Mouse (Mus musculus): ENCODE measurements around the gene Hspg2.
A peak's percentile ranks its signal among the peaks of the same experiment; 100 is the strongest.
"Not testable (repeated sequence)": the region's sequence is repeated elsewhere in the genome, so short reads cannot be mapped to it uniquely, and the experiment has no call there.

The Hspg2 gene

DNA sequence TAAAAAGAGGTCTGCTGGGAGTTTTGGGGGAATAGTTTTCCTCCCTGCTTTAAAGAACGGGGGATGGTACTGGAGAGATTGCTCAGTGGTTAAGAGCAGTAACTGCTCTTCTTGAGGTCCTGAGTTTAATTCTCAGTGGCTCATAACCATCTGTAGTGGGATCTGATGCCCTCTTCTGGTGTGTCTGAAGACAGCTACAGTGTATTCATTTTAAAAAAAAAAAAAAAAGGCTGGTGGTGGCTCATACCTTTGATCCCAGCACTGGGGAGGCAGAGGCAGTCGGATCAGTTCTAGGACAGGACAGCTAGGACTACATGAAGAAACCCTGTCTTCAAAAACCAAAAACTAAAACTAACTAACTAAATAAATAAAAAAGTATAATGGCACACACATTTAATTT, 111.7 kb downstream of the Hspg2 start:
- H3K27me3 ChIP-seq (ENCODE audit: control insufficient read depth, insufficient read depth, low read length, poor library complexity, severe bottlenecking): no peaks in the 10 kb centered on the region; the same call in 1 of the 2 replicates
- DNase-seq (ENCODE audit: low read depth, low spot score): no peak
- no peaks in the 10 kb centered on the region for H3K36me3 ChIP-seq (ENCODE audit: control insufficient read depth, insufficient read depth, low read length, poor library complexity, severe bottlenecking)

GRCm38 (mm10) chr4:137581815-137582214, 113.2 kb downstream of the Hspg2 start:
- DNase-seq (ENCODE audit: low read depth, low spot score): peak; percentile 62
- H3K36me3 ChIP-seq (ENCODE audit: control insufficient read depth, insufficient read depth, low read length, poor library complexity, severe bottlenecking): no peaks in the 10 kb centered on the region
- H3K27me3 ChIP-seq (ENCODE audit: control insufficient read depth, insufficient read depth, low read length, poor library complexity, severe bottlenecking): no peaks in the 10 kb centered on the region; the same call in 1 of the 2 replicates

DNA sequence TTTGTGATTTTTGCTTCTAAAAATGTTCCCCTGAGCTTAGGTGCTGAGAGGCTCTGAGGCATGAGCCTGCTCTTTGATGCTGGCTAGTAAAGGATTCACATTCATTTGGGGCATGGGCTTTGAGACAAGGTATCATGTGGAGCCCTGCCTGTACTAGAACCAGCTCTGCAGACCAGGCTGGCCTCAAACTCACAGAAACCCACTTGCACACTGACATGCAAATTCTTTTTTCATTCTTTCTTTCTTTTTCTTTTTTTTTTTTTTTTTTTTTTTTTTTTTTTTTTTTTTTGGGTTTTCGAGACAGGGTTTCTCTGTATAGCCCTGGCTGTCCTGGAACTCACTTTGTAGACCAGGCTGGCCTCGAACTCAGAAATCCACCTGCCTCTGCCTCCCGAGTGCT, 120.5 kb downstream of the Hspg2 start:
- not testable (repeated sequence) for H3K36me3 ChIP-seq (ENCODE audit: control insufficient read depth, insufficient read depth, low read length, poor library complexity, severe bottlenecking); H3K27me3 ChIP-seq (ENCODE audit: control insufficient read depth, insufficient read depth, low read length, poor library complexity, severe bottlenecking); DNase-seq (ENCODE audit: low read depth, low spot score)

- DNase-seq (ENCODE audit: low read depth, low spot score): no peak
- Histone ChIP-seq H3K27me3 (ENCODE audit: control insufficient read depth, insufficient read depth, low read length, poor library complexity, severe bottlenecking) (no peaks in the 10 kb centered on the region), H3K36me3 (ENCODE audit: control insufficient read depth, insufficient read depth, low read length, poor library complexity, severe bottlenecking) (no peaks in the 10 kb centered on the region)
These were observed 121.0 kb downstream of the Hspg2 start for GRCm38 (mm10) chr4:137589586-137589985.

GRCm38 (mm10) chr4:137590961-137591360, 122.4 kb downstream of the Hspg2 start:
- DNase-seq (ENCODE audit: low read depth, low spot score): no peak
- no peaks in the 10 kb centered on the region for H3K36me3 ChIP-seq (ENCODE audit: control insufficient read depth, insufficient read depth, low read length, poor library complexity, severe bottlenecking)
- no peaks in the 10 kb centered on the region for H3K27me3 ChIP-seq (ENCODE audit: control insufficient read depth, insufficient read depth, low read length, poor library complexity, severe bottlenecking)

DNA sequence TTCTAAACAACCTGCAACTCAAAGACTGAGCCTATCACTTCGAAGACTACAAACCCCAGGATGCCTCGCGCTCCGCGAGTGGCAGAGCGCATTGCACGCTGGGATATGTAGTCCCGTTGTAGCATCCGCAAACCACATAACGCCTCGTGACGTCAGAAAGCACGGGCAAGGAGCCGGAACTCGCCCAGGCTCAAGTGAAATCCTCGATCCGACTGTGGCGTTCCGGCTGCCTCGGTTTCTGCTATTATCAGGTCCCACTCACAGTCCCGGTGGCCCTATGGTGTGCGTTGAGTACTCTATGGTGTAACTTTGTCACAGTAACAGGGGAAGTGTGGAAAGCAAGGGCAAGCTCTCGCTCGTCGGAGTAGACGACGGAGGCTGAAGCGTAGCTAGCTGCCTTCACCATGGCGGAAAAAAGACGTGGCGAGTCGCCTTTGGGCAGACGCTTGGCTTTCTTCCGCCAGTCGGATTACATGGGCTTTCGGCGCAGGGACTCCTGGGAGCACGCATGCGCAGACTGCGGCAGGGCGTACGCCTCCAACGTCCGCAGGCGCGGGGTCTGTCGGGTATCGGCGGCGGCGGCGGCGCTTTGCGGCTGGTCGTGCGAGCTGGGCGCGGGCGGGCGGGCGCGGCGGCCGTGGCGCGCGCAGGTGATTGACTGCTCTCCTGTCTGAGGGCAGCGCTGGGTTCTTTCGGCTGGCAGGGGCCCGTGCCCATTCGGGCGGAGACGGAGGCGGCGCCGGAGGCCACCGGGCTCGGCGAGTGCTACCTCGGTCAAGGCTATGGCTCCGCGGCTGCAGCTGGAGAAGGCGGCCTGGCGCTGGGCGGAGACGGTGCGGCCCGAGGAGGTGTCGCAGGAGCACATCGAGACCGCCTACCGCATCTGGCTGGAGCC, 125.3 kb downstream of the Hspg2 start, which contains the start of gene Usp48:
Gene Usp48, plus strand, starts transcription at position 155 of the 895 bp plus-strand sequence.
- Histone ChIP-seq H3K27me3 (ENCODE audit: control insufficient read depth, insufficient read depth, low read length, poor library complexity, severe bottlenecking) (no peaks in the 10 kb centered on the region), H3K36me3 (ENCODE audit: control insufficient read depth, insufficient read depth, low read length, poor library complexity, severe bottlenecking) (no peaks in the 10 kb centered on the region)
- DNase-seq (ENCODE audit: low read depth, low spot score): peak; percentile 99

DNA sequence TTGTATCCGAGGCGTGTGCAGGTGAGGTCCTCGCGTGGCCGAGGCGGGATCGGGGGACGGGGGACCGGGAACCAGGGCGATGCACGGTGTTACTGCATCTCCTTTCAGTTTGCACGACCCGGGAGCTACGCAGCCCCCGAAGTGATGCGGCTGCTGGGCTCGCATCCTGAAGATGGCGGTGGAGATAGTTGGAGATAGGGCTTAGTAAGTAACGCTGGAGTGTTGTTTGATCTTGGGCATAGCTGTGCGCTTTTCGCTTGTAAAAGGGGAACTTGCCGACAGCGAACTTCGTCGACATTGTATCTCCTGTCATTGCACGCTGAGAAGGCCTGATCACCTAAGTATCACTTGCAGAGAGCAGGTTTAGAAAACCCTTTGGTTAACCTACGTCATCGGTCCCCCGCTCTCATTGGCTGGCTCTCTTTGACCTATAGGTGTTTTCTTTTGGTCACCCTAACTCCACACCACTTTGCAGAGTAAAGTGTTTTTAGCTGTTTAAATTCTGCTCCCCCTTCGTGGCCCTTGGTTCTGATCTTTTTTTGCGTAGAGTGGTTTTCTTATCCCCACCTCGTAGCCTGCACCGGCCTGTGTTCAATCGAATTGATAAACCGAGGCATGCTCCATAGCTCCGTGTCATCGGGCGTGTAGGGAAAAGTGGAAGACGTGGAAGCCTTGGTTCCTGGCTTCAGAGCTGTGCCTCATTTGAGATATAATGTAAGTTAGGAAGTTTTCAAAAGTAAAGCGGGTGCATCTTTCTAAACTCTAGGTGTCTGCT, 126.1 kb downstream of the Hspg2 start:
- Histone ChIP-seq H3K36me3 (ENCODE audit: control insufficient read depth, insufficient read depth, low read length, poor library complexity, severe bottlenecking) (no peaks in the 10 kb centered on the region), H3K27me3 (ENCODE audit: control insufficient read depth, insufficient read depth, low read length, poor library complexity, severe bottlenecking) (no peaks in the 10 kb centered on the region)
- DNase-seq (ENCODE audit: low read depth, low spot score): peak; percentile 67

GRCm38 (mm10) chr4:137597098-137597630, 128.6 kb downstream of the Hspg2 start:
- DNase-seq (ENCODE audit: low read depth, low spot score): no peak
- Histone ChIP-seq H3K27me3 (ENCODE audit: control insufficient read depth, insufficient read depth, low read length, poor library complexity, severe bottlenecking) (no peaks in the 10 kb centered on the region), H3K36me3 (ENCODE audit: control insufficient read depth, insufficient read depth, low read length, poor library complexity, severe bottlenecking) (no peaks in the 10 kb centered on the region)

DNA sequence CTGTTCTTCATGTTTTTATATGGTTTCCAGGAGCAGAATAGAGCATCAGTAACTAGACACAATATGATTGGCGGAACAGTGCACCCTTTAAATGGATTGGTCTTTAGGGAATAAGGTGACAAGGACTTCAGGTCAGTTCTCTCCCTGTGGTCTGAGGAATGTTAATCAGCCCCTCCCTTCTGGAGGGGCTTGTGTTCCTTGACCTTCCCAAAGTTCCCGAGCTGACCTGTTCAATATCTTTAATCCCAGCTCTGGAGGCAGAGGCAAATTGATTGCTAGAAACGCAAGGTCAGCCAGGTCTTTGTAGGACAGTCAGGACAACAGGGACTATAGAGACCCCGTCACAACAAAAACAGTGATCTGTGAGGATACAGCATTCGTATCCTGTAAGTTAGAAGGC, 130.0 kb downstream of the Hspg2 start:
- Histone ChIP-seq H3K27me3 (ENCODE audit: control insufficient read depth, insufficient read depth, low read length, poor library complexity, severe bottlenecking) (no peaks in the 10 kb centered on the region), H3K36me3 (ENCODE audit: control insufficient read depth, insufficient read depth, low read length, poor library complexity, severe bottlenecking) (no peaks in the 10 kb centered on the region)
- no peak for DNase-seq (ENCODE audit: low read depth, low spot score)

DNA sequence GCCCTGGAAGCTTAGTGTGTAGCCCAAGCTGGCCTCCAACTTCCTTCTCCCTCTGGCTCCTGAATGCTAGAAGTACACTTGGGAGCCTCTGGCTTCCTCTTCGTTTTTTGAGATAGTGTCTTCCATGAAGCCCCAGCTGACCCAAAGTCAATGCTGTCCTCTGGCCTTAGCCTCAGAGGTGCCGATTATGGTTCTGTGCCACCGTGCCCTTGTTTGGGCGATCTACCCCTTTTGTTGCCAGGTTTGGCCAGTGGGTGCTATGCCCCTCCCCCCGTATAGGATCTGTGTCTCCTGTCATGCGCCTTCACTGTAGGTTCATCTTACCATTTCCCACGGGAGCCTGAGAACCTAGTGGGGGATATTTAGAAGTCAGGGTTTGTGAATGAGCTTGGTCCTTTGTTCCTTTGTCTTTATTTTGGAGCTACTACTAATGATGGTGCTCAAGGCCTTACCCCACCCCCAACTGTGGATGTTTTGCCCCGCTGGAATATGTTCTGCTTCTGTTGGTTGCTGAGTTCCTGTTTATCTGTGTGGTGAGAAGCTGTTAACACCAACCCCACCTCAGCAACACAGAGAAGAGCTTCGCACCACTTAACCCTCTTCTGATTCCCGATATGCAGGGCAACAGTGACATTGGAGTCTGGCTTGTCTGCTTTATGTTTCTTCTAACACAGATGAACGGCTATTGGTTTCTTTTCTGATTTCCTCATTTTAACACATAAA, 135.0 kb downstream of the Hspg2 start:
- Histone ChIP-seq H3K36me3 (ENCODE audit: control insufficient read depth, insufficient read depth, low read length, poor library complexity, severe bottlenecking) (peaks cover 4% of the 10 kb centered on the region), H3K27me3 (ENCODE audit: control insufficient read depth, insufficient read depth, low read length, poor library complexity, severe bottlenecking) (no peaks in the 10 kb centered on the region)
- DNase-seq (ENCODE audit: low read depth, low spot score): no peak

GRCm38 (mm10) chr4:137607023-137607422, 138.5 kb downstream of the Hspg2 start:
- no peak for DNase-seq (ENCODE audit: low read depth, low spot score)
- no peaks in the 10 kb centered on the region for H3K27me3 ChIP-seq (ENCODE audit: control insufficient read depth, insufficient read depth, low read length, poor library complexity, severe bottlenecking)

DNA sequence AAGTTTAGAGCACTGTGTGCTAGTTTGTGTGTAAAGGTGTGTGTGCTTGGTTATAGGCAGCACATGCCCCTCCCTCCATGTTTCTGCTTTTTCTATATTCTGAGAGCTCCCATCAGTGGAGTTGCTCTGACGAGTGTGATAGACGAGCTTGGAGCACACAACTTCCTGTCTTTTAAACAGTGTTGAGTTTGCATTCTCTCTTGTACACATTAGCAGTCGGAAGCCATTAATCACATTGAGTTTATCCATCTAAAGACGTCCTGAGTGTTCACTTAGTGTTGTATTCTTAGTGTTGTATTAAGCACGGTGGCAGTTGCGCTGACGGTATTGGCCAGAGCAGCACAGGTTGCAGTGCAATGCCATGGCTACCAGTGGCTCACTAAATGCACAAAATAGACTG, 140.7 kb downstream of the Hspg2 start:
- Histone ChIP-seq H3K36me3 (ENCODE audit: control insufficient read depth, insufficient read depth, low read length, poor library complexity, severe bottlenecking) (peaks cover 22% of the 10 kb centered on the region), H3K27me3 (ENCODE audit: control insufficient read depth, insufficient read depth, low read length, poor library complexity, severe bottlenecking) (no peaks in the 10 kb centered on the region)
- no peak for DNase-seq (ENCODE audit: low read depth, low spot score)

More at GRCm38 (mm10) chr4:137607023-137607422, 138.5 kb downstream of the Hspg2 start:
- H3K36me3 ChIP-seq (ENCODE audit: control insufficient read depth, insufficient read depth, low read length, poor library complexity, severe bottlenecking): peaks cover 14% of the 10 kb centered on the region

DNA sequence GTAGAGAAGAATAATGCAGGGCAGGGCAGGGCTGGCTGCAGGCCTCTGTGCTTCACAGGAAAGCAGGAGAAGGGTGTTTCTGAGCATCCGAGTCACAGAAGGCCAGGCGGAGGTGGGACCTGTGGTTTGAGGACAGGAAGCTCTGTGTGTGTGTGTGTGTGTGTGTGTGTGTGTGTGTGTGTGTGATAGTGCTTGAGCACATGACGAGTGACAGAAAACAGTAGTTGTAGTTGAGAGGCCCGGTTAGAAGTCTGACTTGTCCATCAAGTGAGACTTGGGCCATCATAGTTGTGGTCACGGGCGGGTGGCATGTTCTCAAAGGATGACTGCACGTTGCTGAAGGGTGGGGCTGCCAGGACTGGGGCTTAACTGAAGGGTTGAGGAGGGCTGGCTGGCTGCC, 141.1 kb downstream of the Hspg2 start:
- no peaks in the 10 kb centered on the region for H3K27me3 ChIP-seq (ENCODE audit: control insufficient read depth, insufficient read depth, low read length, poor library complexity, severe bottlenecking)
- peaks cover 25% of the 10 kb centered on the region for H3K36me3 ChIP-seq (ENCODE audit: control insufficient read depth, insufficient read depth, low read length, poor library complexity, severe bottlenecking)
- peak; percentile 72 for DNase-seq (ENCODE audit: low read depth, low spot score)

DNA sequence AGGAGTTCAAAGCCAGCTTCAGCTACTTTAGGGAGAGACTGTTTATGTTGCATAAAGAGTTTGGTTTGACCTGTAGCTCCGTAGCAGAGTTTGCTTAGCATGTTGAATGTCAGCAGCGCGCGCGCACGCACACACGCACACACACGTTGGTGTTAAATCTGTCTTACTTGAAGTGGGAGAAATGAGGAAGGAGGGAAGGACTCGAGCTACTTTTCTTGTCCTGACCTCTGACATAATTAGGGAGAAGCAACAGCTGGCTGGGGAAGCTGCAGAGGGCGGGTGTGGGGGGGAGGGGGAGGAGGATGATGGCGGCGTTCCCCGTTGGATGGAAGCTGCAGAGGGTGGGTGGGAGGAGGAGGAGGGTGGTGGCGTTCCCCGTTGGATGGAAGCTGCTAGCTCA, 141.7 kb downstream of the Hspg2 start:
- DNase-seq (ENCODE audit: low read depth, low spot score): no peak
- Histone ChIP-seq H3K27me3 (ENCODE audit: control insufficient read depth, insufficient read depth, low read length, poor library complexity, severe bottlenecking) (no peaks in the 10 kb centered on the region), H3K36me3 (ENCODE audit: control insufficient read depth, insufficient read depth, low read length, poor library complexity, severe bottlenecking) (peaks cover 23% of the 10 kb centered on the region)

Data from splenic B cell, adult 2 months (primary cell).